ENCODE assay signal across 17 mouse cellular contexts in the genomic region with DNA sequence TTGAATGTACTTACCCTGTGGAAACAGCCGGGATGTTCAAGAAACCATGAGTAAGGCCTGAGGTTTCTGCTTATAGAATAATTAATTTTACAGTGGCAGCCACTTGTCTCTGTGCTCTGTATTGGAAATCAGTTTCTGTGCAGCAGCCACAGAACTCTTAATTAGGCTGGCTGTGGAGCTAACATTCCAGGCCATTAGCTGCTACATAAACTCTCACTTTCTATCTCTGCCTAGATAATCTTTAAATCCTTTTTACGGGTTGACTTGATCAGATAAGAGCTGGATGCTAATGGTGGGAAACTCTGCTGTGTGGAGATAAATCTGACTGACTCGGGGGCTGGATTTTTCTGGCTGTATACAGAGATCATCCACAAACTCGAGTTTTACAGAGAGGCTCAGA.
"Had no signal": no experiment of that assay in that cellular context is flagged by ENCODE, and none has a peak within 500 bp of the region (broad histone marks: within the 10 kb centered on the region; RNA-seq: fewer than 3 reads in every experiment).

No protein-coding gene starts in this region.

- DNase-seq: kidney, adult 18-20 months; kidney, adult 9 months; kidney, postnatal 14 days; kidney, postnatal 4 days; liver; lung, postnatal 10 days; lung, postnatal 36 days; thymus, adult 18-20 months; thymus, postnatal 36 days had no signal

- H3K27me3 ChIP-seq: limb, embryonic 13.5 days; liver, embryonic 12.5 days; liver, embryonic 15.5 days; lung, embryonic 15.5 days; megakaryocyte, embryonic 14.5 days; neural tube, embryonic 12.5 days had no signal

- H3K4me2 ChIP-seq: limb, embryonic 13.5 days; liver, embryonic 12.5 days; liver, embryonic 15.5 days; lung, embryonic 15.5 days; neural tube, embryonic 12.5 days had no signal

- H3K4me1 ChIP-seq: limb, embryonic 10.5 days; limb, embryonic 13.5 days; liver, embryonic 12.5 days; liver, embryonic 15.5 days; lung, embryonic 15.5 days had no signal

- H3K4me3 ChIP-seq: limb, embryonic 10.5 days; limb, embryonic 13.5 days; liver, embryonic 12.5 days; liver, embryonic 15.5 days; lung, embryonic 15.5 days; megakaryocyte, embryonic 14.5 days; neural tube, embryonic 12.5 days had no signal

- H3K27ac ChIP-seq: limb, embryonic 10.5 days; limb, embryonic 13.5 days; liver, embryonic 12.5 days; liver, embryonic 15.5 days; lung, embryonic 15.5 days; neural tube, embryonic 12.5 days had no signal

- H3K9me3 ChIP-seq: limb, embryonic 10.5 days; limb, embryonic 13.5 days; liver, embryonic 12.5 days; liver, embryonic 15.5 days; lung, embryonic 15.5 days; megakaryocyte, embryonic 14.5 days; neural tube, embryonic 12.5 days had no signal

- ATAC-seq: intestine, embryonic 16.5 days; liver, embryonic 12.5 days had no signal

- H3K9ac ChIP-seq: limb, embryonic 13.5 days; liver, embryonic 12.5 days; liver, embryonic 15.5 days; lung, embryonic 15.5 days; neural tube, embryonic 12.5 days had no signal
